Mouse (Mus musculus) thymus, postnatal 10 days (tissue): ENCODE results near the gene Nfatc2ip.
"Not testable (repeated sequence)": the region's sequence is repeated elsewhere in the genome, so short reads cannot be mapped to it uniquely, and the experiment has no call there.

Experiments
- DNase-seq, 2 experiments: peaks; one replicate each; pipeline ENCODE4 v3.0.0; 2021; ENCODE audit warnings: low spot score in 2 of 2

Gene Nfatc2ip

DNA sequence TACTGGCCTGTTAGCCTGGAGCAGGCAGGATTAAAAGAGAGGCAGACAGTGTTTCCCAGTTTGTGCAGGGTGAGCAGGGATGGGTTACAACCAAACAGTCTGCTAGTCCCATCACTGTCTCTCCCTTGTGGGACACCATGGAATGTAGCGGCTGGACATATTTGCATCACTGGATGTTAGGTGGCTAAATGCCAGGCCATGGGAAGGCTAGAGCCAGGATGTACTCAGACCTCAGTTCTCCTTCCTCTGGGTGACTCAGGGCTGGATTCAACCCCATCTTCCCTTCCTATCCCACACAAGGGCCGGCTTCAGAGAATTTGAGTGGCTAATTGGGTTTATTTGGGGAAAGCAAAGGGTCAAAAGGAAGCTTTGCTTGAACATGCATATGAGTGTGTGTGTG, 12.1 kb upstream of the Nfatc2ip start:
- DNase-seq, result no peak

DNA sequence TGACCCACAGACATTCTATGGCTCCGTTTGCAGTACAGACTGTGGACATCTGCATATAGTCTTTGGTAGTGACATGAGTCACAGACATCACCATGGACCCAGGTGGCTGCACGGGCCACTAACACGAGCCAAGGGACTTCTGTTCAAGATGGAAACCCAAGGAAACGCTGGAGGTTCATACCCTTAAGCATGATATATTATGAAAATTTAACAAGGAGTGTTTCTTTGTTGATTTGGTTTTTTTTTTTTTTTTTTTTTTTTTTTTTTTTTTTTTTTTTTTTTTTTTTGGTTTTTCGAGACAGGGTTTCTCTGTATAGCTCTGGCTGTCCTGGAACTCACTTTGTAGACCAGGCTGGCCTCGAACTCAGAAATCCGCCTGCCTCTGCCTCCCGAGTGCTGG, 6.0 kb upstream of the Nfatc2ip start:
- DNase-seq, result not testable (repeated sequence)

DNA sequence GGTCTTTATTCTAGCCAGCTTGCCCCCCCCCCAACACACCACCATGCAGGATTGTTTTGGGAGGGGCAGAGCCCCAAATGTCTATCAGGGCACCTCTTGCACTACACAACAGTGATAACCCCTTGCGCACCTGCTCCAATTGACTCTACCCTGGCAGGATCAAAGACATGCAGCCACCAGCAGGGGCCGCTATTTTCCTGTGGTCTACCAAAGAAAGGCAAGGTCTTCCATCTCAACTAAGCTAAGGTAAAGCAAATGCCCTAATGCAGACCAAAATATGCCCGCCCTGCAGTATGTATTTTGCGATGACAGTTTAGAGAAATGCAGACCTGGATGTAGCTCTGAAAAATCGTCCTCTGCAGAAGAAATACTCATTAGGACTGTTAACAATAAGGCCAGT, 3.0 kb upstream of the Nfatc2ip start:
- peak; percentile 82 to 96 for DNase-seq

DNA sequence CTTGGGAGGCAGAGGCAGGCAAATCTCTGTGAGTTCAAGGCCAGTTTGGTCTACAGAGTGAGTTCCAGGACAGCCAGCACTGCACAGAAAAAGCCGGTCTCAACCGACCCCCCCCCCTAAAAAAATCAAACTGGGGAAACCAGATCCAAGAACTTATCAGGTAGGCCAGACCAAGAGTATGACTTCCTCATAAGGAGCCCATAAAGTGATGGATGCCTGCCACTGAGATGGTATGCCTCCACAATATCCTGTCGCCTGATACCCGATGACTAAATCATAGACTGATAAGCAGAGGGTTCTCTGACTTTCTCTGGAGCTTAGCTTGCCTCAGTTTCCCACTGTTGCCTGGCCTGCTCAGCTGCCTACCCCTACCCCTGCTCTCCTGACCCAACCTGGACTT, 1.3 kb upstream of the Nfatc2ip start:
- DNase-seq, result no peak

DNA sequence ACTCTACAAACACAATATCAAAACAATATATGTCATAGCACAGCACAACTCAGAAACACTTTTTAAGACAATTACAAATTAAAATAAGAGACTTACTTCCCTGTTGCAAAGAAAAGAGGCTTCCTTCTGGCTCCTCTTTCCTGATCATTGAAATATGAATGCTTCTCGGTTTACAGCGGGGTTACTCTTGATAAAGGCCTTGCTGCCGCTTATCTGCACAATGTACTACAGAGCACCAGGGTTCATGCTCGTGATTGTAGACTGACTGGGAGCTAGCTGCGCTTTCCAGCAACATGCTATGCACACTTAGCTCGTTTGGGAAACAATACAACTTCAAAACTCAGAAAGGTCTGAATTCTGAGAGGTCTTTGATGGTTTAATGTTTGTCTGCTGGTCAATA, 684 bp upstream of the Nfatc2ip start:
- DNase-seq, result no peak

DNA sequence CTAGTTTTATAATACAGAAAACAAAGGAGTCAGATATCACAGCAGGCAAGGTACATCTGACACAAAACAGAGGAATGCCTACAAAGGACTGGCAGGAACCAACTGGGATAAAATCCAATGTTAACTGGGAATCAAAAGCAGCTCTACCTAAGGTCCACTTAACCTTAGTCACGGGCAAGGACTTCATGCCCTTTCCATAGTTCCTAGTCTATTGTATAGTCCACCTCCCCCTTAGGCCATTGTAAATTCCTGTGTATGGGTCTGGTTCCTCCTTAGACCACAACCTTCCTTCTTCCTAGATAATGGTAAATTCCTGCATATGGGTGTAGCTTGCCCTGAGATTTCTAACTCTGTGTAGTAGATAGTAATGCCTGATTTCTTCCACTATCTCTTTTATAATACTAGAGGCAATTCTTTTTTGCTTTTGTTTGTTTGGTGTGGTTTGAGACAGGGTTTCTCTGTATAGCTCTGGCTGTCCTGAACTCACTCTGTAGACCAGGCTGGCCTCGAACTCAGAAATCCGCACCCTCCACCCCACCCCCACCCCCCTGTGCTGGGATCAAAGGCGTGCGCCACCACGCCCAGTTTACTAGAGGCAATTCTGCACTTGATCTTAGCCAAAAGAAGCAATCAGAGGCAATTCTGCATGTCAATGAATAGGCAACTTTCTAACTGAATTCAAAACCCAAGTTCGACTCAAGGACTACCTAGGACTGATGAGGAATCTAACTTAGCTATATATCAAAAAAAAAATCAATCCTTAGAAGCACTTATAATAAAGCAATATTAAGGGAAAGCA, 4.3 kb downstream of the Nfatc2ip start:
- DNase-seq, result not testable (repeated sequence)

DNA sequence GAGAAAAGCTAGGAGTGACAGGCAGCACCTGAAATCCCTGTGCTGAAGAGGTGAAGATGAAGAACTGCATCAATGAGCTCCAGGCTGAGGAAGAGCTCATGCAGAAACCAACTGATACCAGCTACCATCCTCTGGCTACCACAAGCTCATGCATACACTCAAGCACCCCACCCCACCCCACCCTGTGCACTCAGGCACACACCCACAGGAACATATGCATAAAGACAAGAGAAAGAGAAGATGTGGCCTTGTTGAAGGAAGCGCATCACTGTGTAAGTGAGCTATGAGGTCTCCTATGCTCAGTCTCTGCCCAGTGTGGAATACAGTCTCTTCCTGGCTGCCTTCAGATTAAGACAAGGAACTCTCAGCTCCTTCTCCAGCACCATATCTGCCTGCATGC, 8.4 kb downstream of the Nfatc2ip start:
- no peak for DNase-seq

DNA sequence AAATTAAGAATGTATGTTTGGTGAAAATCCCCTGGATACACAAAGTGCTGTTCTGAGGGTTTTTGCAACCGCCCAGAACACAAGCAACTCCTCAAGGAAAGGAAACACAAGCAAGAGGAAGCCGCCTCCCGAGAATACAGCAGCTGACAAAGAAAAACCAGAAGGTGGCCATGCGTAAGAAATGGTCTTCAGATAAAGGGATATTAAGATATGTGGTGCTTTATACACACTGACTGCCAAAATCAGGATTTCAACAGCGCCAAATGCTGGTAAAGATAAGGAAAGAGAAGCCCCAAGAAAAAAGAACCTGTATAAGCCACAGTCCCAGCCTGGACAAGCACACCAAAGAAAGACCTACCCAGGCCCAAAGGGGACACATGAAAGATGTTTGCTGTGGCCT, 13.0 kb downstream of the Nfatc2ip start:
- DNase-seq, result no peak

DNA sequence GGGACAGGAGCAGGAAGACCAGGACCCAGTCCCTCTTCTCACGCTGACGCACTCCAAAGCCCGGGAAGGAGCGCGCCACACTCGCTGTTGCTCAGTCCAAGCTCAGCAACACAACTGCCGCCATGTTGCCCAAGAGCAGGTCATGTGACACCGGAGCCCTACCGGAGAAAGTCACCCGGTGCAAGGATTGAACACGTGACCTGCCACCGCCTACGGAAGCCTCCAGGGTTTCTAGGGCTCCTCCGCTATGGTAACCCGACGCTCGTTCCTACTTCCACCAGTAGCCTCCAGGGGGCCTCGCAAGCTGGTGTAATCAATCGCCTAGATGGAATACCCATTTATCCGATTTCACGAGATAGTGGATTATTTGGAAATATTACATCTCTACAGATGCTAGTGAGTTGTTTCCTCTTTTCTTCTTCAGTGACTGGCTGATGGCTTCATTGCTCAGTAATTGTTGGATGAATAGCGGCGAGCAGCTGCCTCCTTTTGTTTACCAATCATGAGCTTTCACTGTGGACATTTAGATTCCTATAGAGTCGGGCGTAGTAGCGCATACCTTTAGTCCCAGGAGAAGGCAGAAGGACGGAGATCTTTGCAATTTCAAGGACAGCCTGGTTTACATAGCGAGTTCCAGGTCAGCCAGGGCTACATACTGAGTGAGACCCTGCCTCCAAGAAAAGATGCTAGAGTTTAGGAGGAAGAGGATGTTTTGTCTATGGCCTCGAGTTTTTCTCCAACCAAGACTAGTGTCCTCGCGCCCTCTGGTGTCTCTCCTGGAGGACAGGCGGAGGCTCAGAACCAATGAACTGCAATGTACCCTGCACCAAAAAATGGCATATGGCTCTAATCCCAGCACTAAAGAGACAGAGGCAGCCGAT, 19.0 kb downstream of the Nfatc2ip start, which contains the start of gene Spns1:
Spns1 (minus strand) TSS at position 173 of the 881 bp plus-strand sequence.
- peak; percentile 94 to 95 for DNase-seq

DNA sequence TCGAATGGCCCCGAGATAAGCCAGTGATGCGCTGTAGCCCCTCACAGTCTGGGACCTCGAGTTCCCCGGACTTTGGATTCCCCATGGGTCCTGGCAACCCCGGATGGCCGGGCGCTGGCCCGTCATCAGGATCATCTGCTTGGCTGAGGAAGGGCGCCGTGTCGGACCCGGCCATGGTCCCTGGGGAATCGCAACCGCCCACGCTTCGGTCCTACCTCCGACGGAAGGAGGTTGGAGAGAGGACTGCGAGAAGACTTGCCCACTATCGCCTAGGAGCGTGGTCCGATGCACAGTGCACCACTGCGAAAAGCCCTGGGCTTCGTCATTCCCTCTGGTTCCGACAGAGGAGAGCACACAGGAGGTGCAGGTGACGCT, 19.6 kb downstream of the Nfatc2ip start:
- DNase-seq, result no peak

DNA sequence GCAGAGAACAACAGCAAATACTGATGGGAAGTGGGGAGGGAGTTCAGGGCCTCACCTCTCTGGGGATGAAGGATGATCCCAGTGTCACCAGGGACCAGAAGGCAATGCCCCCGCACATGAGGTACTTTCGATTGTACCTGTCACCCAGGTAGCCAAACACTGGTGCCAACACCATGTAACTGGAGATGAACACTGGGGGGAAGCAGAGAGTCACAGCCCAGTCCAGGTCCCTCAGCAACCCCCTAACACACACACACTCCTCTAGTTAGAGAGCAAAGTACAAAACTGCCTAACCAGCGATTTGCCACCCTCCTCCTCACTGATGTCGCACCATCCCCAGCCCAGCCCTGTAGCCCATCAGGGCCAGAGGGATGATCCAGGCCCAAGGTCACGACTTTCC, 21.5 kb downstream of the Nfatc2ip start:
- DNase-seq, result no peak

DNA sequence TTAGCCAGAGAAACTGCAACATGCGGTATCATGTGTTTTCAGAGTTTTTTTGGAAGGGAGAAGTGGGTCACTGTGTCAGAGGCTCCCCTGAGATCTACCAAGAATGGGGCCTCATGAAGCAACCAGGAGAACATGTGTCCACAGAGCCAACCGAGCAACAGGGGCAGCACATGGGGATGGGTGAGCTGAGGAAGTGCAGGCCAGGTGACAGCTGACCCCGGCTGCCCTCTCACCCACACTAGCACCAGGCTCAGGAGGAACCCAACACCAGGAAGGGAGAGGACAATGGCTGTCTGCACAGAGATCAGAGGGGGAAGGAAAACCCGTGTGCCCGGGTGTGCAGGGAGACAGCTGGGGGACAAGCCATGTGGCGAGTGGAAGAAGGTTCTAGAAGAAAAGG, 22.0 kb downstream of the Nfatc2ip start:
- DNase-seq, result no peak

DNA sequence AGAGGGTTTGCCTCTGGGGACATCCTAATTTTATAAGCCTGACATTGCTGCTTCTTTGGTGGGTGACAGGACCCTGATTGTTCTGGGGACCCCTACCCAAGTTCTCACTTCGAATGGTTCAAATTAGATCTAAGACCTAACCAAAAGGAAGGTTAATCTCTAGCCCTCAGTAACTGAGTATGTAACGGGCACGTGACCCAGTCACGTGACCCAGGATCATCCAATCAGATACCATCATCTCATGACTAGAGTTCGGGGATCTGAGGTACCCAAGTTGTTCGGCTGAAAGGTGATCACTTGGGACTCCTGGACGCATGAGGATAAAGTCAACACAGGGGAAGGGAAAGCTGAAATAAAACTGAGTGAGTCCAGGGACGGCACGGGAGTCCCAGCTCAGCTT, 23.5 kb downstream of the Nfatc2ip start:
- no peak for DNase-seq

DNA sequence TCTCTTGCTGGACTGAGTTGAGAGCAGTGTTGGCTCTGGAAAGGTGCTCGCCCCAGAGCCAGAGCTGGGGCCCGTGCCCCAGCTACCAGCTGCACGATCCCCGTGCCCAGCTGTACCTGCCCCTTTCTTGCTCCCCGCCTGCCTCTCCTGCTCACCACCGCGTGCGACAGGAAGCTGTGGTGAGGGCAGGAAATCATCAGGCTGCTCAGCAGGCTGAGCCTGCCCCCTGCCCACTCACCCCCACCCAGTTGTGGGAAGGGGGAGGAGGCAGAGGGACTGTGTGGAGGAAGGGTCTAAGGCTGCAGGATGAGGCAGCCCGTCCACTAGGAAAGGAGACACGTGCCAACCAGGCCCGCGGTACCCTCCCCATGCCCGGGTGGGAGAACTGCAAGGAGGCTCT, 27.1 kb downstream of the Nfatc2ip start, which contains the start of gene Lat:
Lat (minus strand) TSS at position 178 of the 400 bp plus-strand sequence.
- DNase-seq, result peak; percentile 88 to 96

DNA sequence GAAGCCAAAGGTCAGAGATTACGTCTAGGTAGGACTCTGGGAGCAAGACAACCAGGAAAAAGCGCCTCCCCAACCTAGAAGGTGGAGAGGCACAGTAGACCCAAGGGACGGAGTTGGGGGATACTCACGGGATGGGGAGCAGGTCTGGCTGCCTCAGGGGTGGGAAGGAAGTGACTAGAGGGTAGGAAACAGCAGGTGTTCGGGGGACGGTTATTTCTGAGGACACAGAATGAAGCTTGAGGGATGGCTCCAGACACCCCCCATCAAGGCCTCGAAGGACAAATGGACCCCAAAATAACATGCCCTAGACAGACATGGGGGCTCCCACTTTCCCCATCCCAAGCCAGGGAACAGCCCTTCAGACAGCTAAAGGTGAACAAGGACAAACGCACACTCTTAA, 28.2 kb downstream of the Nfatc2ip start:
- peak in 1 of 2 experiments; percentile 42 for DNase-seq

DNA sequence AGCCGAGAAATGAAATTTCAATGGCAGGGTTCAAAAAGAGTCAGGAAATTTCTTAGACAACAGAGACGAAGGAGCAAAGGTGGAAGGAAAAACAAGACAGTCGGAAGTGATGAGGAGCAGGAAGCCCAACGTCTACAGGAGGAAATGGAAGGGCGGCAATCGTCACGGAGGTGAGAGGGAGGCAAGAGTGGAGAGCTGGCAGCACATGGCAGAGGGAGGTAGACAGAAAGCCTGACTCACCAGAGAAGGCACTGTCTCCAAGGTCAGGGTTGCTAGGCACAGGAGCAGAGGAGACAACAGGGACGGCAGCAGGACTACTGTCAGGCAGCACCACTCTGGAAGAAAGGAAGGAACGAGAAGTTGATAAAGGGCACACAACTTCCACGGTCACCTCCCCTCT, 28.9 kb downstream of the Nfatc2ip start:
- no peak for DNase-seq

DNA sequence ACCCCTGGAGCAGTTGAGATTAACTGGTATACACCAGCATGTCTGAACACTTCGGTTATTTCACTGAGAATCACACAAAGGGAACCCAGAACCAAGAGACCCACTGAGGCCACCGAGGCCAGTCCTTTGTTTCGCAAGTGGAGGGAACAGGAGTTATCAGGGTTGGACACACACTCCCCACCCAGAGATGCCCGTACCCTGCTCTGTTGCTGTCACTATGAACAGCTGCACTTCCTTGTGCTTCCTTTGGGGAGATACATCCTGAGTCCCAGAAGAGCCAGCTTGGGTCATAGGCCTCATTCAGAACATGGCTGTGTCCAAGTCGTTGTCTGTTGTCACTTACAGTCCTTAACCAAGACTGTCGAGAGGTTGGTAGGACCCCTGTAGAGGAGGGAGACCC, 33.5 kb downstream of the Nfatc2ip start:
- no peak for DNase-seq

DNA sequence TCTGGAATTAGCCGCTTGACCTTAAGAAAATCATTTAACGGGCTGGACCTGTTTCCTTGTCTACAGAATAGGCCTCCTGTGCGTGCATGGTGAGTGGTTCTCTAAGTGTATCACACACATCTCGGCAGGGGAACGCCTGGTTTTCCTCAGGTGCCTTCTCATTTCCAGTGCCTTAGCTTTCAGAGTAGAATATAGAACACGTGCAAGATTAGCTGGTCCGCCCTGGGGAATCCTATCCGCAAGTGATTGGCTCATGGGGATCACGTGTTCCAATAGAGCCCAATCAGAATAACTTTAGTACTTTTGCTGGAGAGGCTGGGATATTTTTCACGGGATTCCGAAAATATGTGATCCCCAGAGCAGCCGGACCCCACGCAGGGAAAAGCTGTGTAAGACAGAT, 37.5 kb downstream of the Nfatc2ip start:
- DNase-seq, result no peak

DNA sequence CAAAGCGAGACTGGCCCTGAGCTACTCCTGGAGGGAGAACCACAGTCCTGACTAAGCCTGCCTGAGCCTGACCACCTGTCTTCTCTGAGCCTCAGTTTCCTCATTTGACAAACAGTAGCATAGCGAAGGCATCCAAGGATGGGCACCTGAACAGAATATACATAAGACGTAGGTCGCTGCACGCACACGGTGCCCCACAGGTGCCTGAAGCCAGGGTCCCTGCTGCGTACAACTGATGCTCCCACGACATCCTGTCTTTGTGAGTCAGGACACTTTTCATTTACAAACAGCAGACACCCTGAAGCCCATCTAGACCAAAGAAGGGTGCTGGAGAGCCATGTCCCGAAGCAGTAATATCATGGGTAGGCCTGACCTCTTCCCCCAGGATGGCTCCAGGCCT, 38.1 kb downstream of the Nfatc2ip start:
- DNase-seq, result no peak

DNA sequence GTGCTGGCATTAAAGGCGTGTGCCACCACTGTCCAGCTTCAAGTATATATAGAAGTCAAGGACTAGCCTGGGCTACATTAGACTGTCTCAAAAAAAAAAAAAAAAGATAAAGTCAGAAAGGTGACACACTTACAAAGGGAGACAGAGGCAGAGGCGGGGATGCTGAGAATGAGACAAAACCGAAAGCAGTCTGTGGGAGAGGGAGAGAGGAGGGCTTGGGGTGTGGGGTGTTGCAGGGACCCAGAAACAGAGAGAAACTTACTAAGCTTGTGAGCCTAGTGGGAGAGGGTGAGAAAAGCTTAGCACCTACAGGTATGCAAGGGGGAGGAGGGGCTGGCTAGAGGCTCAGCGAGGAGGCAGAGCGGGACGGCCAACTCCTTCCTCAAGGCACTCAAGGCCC, 38.7 kb downstream of the Nfatc2ip start:
- DNase-seq, result no peak

DNA sequence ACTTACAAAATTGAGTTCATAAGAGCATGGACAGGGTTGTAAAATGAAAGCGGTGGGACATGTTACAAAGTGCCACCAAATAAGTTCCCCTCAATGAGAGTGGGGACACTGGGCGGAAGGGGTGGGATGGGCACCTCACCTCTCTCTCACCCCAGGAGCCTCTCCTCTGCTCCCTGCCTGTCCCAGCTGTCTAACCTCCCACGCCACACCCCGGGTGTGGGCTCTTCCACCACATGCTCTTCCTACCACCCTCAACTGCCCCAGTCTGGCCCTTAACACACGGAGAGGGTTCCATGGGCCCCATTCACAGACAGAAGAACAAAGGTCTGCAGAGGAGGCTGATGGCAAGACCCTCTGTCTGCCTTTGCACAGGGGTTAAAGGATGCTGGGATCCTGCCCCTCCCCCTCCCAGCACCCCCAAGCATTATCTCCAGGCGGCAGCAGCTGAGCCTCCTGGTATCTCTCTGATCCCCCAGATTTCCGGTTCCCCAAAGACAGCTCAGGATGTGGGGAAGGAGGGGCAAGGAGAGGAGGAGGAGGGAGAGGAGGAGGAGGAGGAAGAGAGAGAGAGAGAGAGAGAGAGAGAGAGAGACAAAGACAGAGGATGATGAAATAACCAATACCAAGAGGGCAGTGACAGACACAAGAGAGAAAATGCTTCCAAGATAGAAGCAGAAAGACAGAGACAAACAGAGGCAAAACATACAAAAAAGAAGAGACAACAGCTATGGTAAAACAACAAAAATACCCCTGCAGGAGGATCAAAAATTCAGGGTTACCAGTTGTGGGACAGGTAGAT, 39.5 kb downstream of the Nfatc2ip start:
- DNase-seq, result peak; percentile 42 to 45
